Mouse (Mus musculus): ENCODE measurements at regions not wholly inside any gene's neighbourhood (a gene's known extent, or its start where the extent isn't known, plus 50 kb on each side); places are given as distances from the start of the nearest gene placed in this dataset.

GRCm38 (mm10) chr14:46034301-46034700, 344.9 kb upstream of the Gm15217 start:
- TF ChIP-seq POLR2A (IDR thresholded peaks at IDR 0.05; ENCODE audit: borderline replicate concordance, extremely low read depth, insufficient read depth, insufficient read length), result no peak
- Histone ChIP-seq H3K4me1 (ENCODE audit: control insufficient read depth, insufficient read depth, low read length) (peaks cover 13% of the 10 kb centered on the region; the same call in 1 of the 2 replicates), H3K4me3 (replicated peaks; ENCODE audit: low read length) (no peak overlapping the region), H3K4me2 (replicated peaks; ENCODE audit: low read depth, low read length, severe bottlenecking) (no peak overlapping the region), H3K9me3 (ENCODE audit: control insufficient read depth, low read length) (no peaks in the 10 kb centered on the region), H3K27me3 (ENCODE audit: control insufficient read depth, insufficient read depth, low read length) (0 out of 2 replicates have a peak, but pooled peaks cover 4% of the 10 kb centered on the region), H3K27ac (replicated peaks; ENCODE audit: low read depth, low read length) (no peak overlapping the region), H3K9ac (ENCODE audit: low read depth, low read length, severe bottlenecking) (no peak overlapping the region), H3K36me3 (ENCODE audit: control insufficient read depth, insufficient read depth, low read length) (no peaks in the 10 kb centered on the region)
- no peak for DNase-seq (ENCODE audit: low spot score)
- WGBS, result 90% methylated on average over 8 of the region's 8 CpGs
- no peak for ATAC-seq (ENCODE audit: low FRiP score, low read depth)

- WGBS, result 37% methylated on average over 14 of the region's 14 CpGs
- Histone ChIP-seq H3K4me1 (ENCODE audit: control insufficient read depth, insufficient read depth, low read length) (0 out of 2 replicates have a peak, but pooled peaks cover 7% of the 10 kb centered on the region), H3K9ac (ENCODE audit: low read depth, low read length, severe bottlenecking) (no peak overlapping the region), H3K36me3 (ENCODE audit: control insufficient read depth, insufficient read depth, low read length) (no peaks in the 10 kb centered on the region), H3K4me3 (replicated peaks; ENCODE audit: low read length) (no peak overlapping the region), H3K27ac (replicated peaks; ENCODE audit: low read depth, low read length) (no peak overlapping the region), H3K9me3 (ENCODE audit: control insufficient read depth, low read length) (no peaks in the 10 kb centered on the region), H3K4me2 (replicated peaks; ENCODE audit: low read depth, low read length, severe bottlenecking) (no peak overlapping the region), H3K27me3 (ENCODE audit: control insufficient read depth, insufficient read depth, low read length) (no peaks in the 10 kb centered on the region)
- ATAC-seq (ENCODE audit: low FRiP score, low read depth) (no peak), DNase-seq (ENCODE audit: low spot score) (no peak)
- TF ChIP-seq POLR2A (IDR thresholded peaks at IDR 0.05; ENCODE audit: borderline replicate concordance, extremely low read depth, insufficient read depth, insufficient read length), result no peak
These were observed 318.4 kb upstream of the Gm15217 start for GRCm38 (mm10) chr14:46060622-46061381.

- no peak for TF ChIP-seq POLR2A (IDR thresholded peaks at IDR 0.05; ENCODE audit: borderline replicate concordance, extremely low read depth, insufficient read depth, insufficient read length)
- no peaks in the 10 kb centered on the region for H3K27me3 ChIP-seq (ENCODE audit: control insufficient read depth, insufficient read depth, low read length)
- whole genome bisulfite sequencing, result 50% methylated on average over 5 of the region's 5 CpGs
- no peaks in the 10 kb centered on the region for H3K36me3 ChIP-seq (ENCODE audit: control insufficient read depth, insufficient read depth, low read length)
- ATAC-seq (ENCODE audit: low FRiP score, low read depth) (no peak), DNase-seq (ENCODE audit: low spot score) (peak; percentile 65)
- H3K4me1 ChIP-seq (ENCODE audit: control insufficient read depth, insufficient read depth, low read length), result peaks cover 13% of the 10 kb centered on the region
- H3K9me3 ChIP-seq (ENCODE audit: control insufficient read depth, low read length), result no peaks in the 10 kb centered on the region
- H3K4me3 ChIP-seq (replicated peaks; ENCODE audit: low read length), result no peak overlapping the region
- H3K27ac ChIP-seq (replicated peaks; ENCODE audit: low read depth, low read length), result 0 out of 2 replicates have a peak overlapping the region, but pooled peaks have one; percentile 46
- H3K9ac ChIP-seq (ENCODE audit: low read depth, low read length, severe bottlenecking), result no peak overlapping the region
- H3K4me2 ChIP-seq (replicated peaks; ENCODE audit: low read depth, low read length, severe bottlenecking), result no peak overlapping the region
These were observed 312.0 kb upstream of the Gm15217 start for GRCm38 (mm10) chr14:46067102-46067801.

- Histone ChIP-seq H3K9me3 (ENCODE audit: control insufficient read depth, low read length) (no peaks in the 10 kb centered on the region), H3K4me1 (ENCODE audit: control insufficient read depth, insufficient read depth, low read length) (peaks cover 20% of the 10 kb centered on the region), H3K4me2 (replicated peaks; ENCODE audit: low read depth, low read length, severe bottlenecking) (no peak overlapping the region), H3K4me3 (replicated peaks; ENCODE audit: low read length) (no peak overlapping the region), H3K9ac (ENCODE audit: low read depth, low read length, severe bottlenecking) (no peak overlapping the region), H3K27me3 (ENCODE audit: control insufficient read depth, insufficient read depth, low read length) (no peaks in the 10 kb centered on the region), H3K27ac (replicated peaks; ENCODE audit: low read depth, low read length) (no peak overlapping the region), H3K36me3 (ENCODE audit: control insufficient read depth, insufficient read depth, low read length) (no peaks in the 10 kb centered on the region)
- ATAC-seq (ENCODE audit: low FRiP score, low read depth) (no peak), DNase-seq (ENCODE audit: low spot score) (no peak)
- WGBS, result 76% methylated on average over 5 of the region's 5 CpGs
- TF ChIP-seq POLR2A (IDR thresholded peaks at IDR 0.05; ENCODE audit: borderline replicate concordance, extremely low read depth, insufficient read depth, insufficient read length), result no peak
These were observed 308.0 kb upstream of the Gm15217 start for GRCm38 (mm10) chr14:46071244-46071643.

- no peaks in the 10 kb centered on the region for H3K27me3 ChIP-seq (ENCODE audit: control insufficient read depth, insufficient read depth, low read length)
- 87% methylated on average over 2 of the region's 2 CpGs for WGBS
- no peak for DNase-seq (ENCODE audit: low spot score)
These were observed 302.5 kb upstream of the Gm15217 start for GRCm38 (mm10) chr14:46076738-46077137.

More at GRCm38 (mm10) chr14:46076738-46077137, 302.5 kb upstream of the Gm15217 start:
- TF ChIP-seq POLR2A (IDR thresholded peaks at IDR 0.05; ENCODE audit: borderline replicate concordance, extremely low read depth, insufficient read depth, insufficient read length), result no peak
- Histone ChIP-seq H3K36me3 (ENCODE audit: control insufficient read depth, insufficient read depth, low read length) (no peaks in the 10 kb centered on the region), H3K27ac (replicated peaks; ENCODE audit: low read depth, low read length) (no peak overlapping the region), H3K4me1 (ENCODE audit: control insufficient read depth, insufficient read depth, low read length) (0 out of 2 replicates have a peak, but pooled peaks cover 10% of the 10 kb centered on the region), H3K9me3 (ENCODE audit: control insufficient read depth, low read length) (no peaks in the 10 kb centered on the region), H3K9ac (ENCODE audit: low read depth, low read length, severe bottlenecking) (no peak overlapping the region), H3K4me2 (replicated peaks; ENCODE audit: low read depth, low read length, severe bottlenecking) (no peak overlapping the region), H3K4me3 (replicated peaks; ENCODE audit: low read length) (no peak overlapping the region)
- no peak for ATAC-seq (ENCODE audit: low FRiP score, low read depth)

Measured in limb, embryonic 14.5 days (tissue).